Mouse (Mus musculus): ENCODE data around the gene Iqub. TPM values are rescaled to one million over a fixed set of nuclear protein-coding genes. Genes with fewer than 3 reads are reported as not detected.

The Iqub gene
- polyA plus RNA-seq, 1 experiment from 2014 or later, result 0.11 TPM

- Histone ChIP-seq H3K9ac (replicated peaks; ENCODE audit: low read length) (no peak overlapping the region), H3K27ac (replicated peaks; ENCODE audit: low read depth, low read length) (no peak overlapping the region), H3K36me3 (replicated peaks; ENCODE audit: control insufficient read depth, insufficient read depth, low read depth, low read length) (no peaks in the 10 kb centered on the region), H3K4me1 (ENCODE audit: control insufficient read depth, insufficient read depth, low read length) (no peaks in the 10 kb centered on the region), H3K27me3 (ENCODE audit: control insufficient read depth, insufficient read depth, low read length) (no peaks in the 10 kb centered on the region), H3K4me3 (ENCODE audit: low read depth, low read length) (no peak overlapping the region), H3K4me2 (ENCODE audit: low read depth, low read length) (no peak overlapping the region), H3K9me3 (replicated peaks; ENCODE audit: control insufficient read depth, low read length) (no peaks in the 10 kb centered on the region)
- ATAC-seq (replicated peaks; ENCODE audit: insufficient number of reproducible peaks, low FRiP score, low TSS enrichment, low read depth) (no peak), DNase-seq (ENCODE audit: low spot score) (no peak)
These were observed 27.5 kb upstream of the Iqub start for GRCm38 (mm10) chr6:24542393-24542792.

- H3K9me3 ChIP-seq (replicated peaks; ENCODE audit: control insufficient read depth, low read length), result no peaks in the 10 kb centered on the region
These were observed 25.2 kb upstream of the Iqub start for GRCm38 (mm10) chr6:24540106-24540505.

GRCm38 (mm10) chr6:24538435-24538834, 23.6 kb upstream of the Iqub start:
- H3K27ac ChIP-seq (replicated peaks; ENCODE audit: low read depth, low read length), result no peak overlapping the region
- no peaks in the 10 kb centered on the region for H3K4me1 ChIP-seq (ENCODE audit: control insufficient read depth, insufficient read depth, low read length)
- 86% methylated on average over 3 of the region's 3 CpGs for WGBS
- no peaks in the 10 kb centered on the region for H3K27me3 ChIP-seq (ENCODE audit: control insufficient read depth, insufficient read depth, low read length)
- no peak overlapping the region for H3K9ac ChIP-seq (replicated peaks; ENCODE audit: low read length)
- H3K9me3 ChIP-seq (replicated peaks; ENCODE audit: control insufficient read depth, low read length), result no peaks in the 10 kb centered on the region
- no peak for ATAC-seq (replicated peaks; ENCODE audit: insufficient number of reproducible peaks, low FRiP score, low TSS enrichment, low read depth)
- H3K4me2 ChIP-seq (ENCODE audit: low read depth, low read length), result no peak overlapping the region
- DNase-seq (ENCODE audit: low spot score), result no peak
- H3K36me3 ChIP-seq (replicated peaks; ENCODE audit: control insufficient read depth, insufficient read depth, low read depth, low read length), result no peaks in the 10 kb centered on the region
- H3K4me3 ChIP-seq (ENCODE audit: low read depth, low read length), result no peak overlapping the region

More at GRCm38 (mm10) chr6:24540106-24540505, 25.2 kb upstream of the Iqub start:
- Histone ChIP-seq H3K4me3 (ENCODE audit: low read depth, low read length) (no peak overlapping the region), H3K4me1 (ENCODE audit: control insufficient read depth, insufficient read depth, low read length) (no peaks in the 10 kb centered on the region), H3K9ac (replicated peaks; ENCODE audit: low read length) (no peak overlapping the region), H3K27ac (replicated peaks; ENCODE audit: low read depth, low read length) (no peak overlapping the region), H3K36me3 (replicated peaks; ENCODE audit: control insufficient read depth, insufficient read depth, low read depth, low read length) (no peaks in the 10 kb centered on the region), H3K27me3 (ENCODE audit: control insufficient read depth, insufficient read depth, low read length) (no peaks in the 10 kb centered on the region), H3K4me2 (ENCODE audit: low read depth, low read length) (no peak overlapping the region)
- 80% methylated on average over 4 of the region's 4 CpGs for WGBS
- ATAC-seq (replicated peaks; ENCODE audit: insufficient number of reproducible peaks, low FRiP score, low TSS enrichment, low read depth) (no peak), DNase-seq (ENCODE audit: low spot score) (no peak)

- H3K27me3 ChIP-seq (ENCODE audit: control insufficient read depth, insufficient read depth, low read length), result no peaks in the 10 kb centered on the region
- no peak overlapping the region for H3K4me2 ChIP-seq (ENCODE audit: low read depth, low read length)
- 68% methylated on average over 3 of the region's 3 CpGs for WGBS
- no peak for ATAC-seq (replicated peaks; ENCODE audit: insufficient number of reproducible peaks, low FRiP score, low TSS enrichment, low read depth)
- no peaks in the 10 kb centered on the region for H3K36me3 ChIP-seq (replicated peaks; ENCODE audit: control insufficient read depth, insufficient read depth, low read depth, low read length)
- H3K9ac ChIP-seq (replicated peaks; ENCODE audit: low read length), result no peak overlapping the region
- no peaks in the 10 kb centered on the region for H3K4me1 ChIP-seq (ENCODE audit: control insufficient read depth, insufficient read depth, low read length)
- no peak overlapping the region for H3K4me3 ChIP-seq (ENCODE audit: low read depth, low read length)
- no peaks in the 10 kb centered on the region for H3K9me3 ChIP-seq (replicated peaks; ENCODE audit: control insufficient read depth, low read length)
- DNase-seq (ENCODE audit: low spot score), result no peak
- H3K27ac ChIP-seq (replicated peaks; ENCODE audit: low read depth, low read length), result no peak overlapping the region
These were observed 17.9 kb upstream of the Iqub start for GRCm38 (mm10) chr6:24532804-24533203.

GRCm38 (mm10) chr6:24530711-24531420, 16.0 kb upstream of the Iqub start:
- WGBS, result 44% methylated on average over 11 of the region's 11 CpGs
- Histone ChIP-seq H3K4me3 (ENCODE audit: low read depth, low read length) (no peak overlapping the region), H3K9me3 (replicated peaks; ENCODE audit: control insufficient read depth, low read length) (no peaks in the 10 kb centered on the region), H3K4me1 (ENCODE audit: control insufficient read depth, insufficient read depth, low read length) (no peaks in the 10 kb centered on the region), H3K9ac (replicated peaks; ENCODE audit: low read length) (no peak overlapping the region; the same call in 1 of the 2 replicates), H3K27ac (replicated peaks; ENCODE audit: low read depth, low read length) (no peak overlapping the region), H3K4me2 (ENCODE audit: low read depth, low read length) (no peak overlapping the region), H3K27me3 (ENCODE audit: control insufficient read depth, insufficient read depth, low read length) (no peaks in the 10 kb centered on the region), H3K36me3 (replicated peaks; ENCODE audit: control insufficient read depth, insufficient read depth, low read depth, low read length) (no peaks in the 10 kb centered on the region)
- DNase-seq (ENCODE audit: low spot score) (peak; percentile 5), ATAC-seq (replicated peaks; ENCODE audit: insufficient number of reproducible peaks, low FRiP score, low TSS enrichment, low read depth) (no peak)

GRCm38 (mm10) chr6:24530166-24530565, 15.3 kb upstream of the Iqub start:
- Histone ChIP-seq H3K9ac (replicated peaks; ENCODE audit: low read length) (no peak overlapping the region), H3K4me1 (ENCODE audit: control insufficient read depth, insufficient read depth, low read length) (no peaks in the 10 kb centered on the region), H3K36me3 (replicated peaks; ENCODE audit: control insufficient read depth, insufficient read depth, low read depth, low read length) (no peaks in the 10 kb centered on the region), H3K9me3 (replicated peaks; ENCODE audit: control insufficient read depth, low read length) (no peaks in the 10 kb centered on the region), H3K27ac (replicated peaks; ENCODE audit: low read depth, low read length) (no peak overlapping the region), H3K27me3 (ENCODE audit: control insufficient read depth, insufficient read depth, low read length) (no peaks in the 10 kb centered on the region), H3K4me2 (ENCODE audit: low read depth, low read length) (no peak overlapping the region; the same call in 1 of the 2 replicates), H3K4me3 (ENCODE audit: low read depth, low read length) (no peak overlapping the region)
- DNase-seq (ENCODE audit: low spot score) (peak; percentile 79), ATAC-seq (replicated peaks; ENCODE audit: insufficient number of reproducible peaks, low FRiP score, low TSS enrichment, low read depth) (no peak)
- 26% methylated on average over 4 of the region's 4 CpGs for WGBS

GRCm38 (mm10) chr6:24528064-24528243, 13.1 kb upstream of the Iqub start, which contains the start of gene Asb15:
Asb15 (plus strand) TSS chr6:24528144.
- H3K36me3 ChIP-seq (replicated peaks; ENCODE audit: control insufficient read depth, insufficient read depth, low read depth, low read length), result no peaks in the 10 kb centered on the region
- H3K4me2 ChIP-seq (ENCODE audit: low read depth, low read length), result peak within 1 kb of the TSS; percentile 64
- WGBS, result 49% methylated on average over 2 of the region's 2 CpGs
- ATAC-seq (replicated peaks; ENCODE audit: insufficient number of reproducible peaks, low FRiP score, low TSS enrichment, low read depth) (no peak), DNase-seq (ENCODE audit: low spot score) (no peak)
- no peaks in the 10 kb centered on the region for H3K9me3 ChIP-seq (replicated peaks; ENCODE audit: control insufficient read depth, low read length)
- peak within 1 kb of the TSS; percentile 66 for H3K9ac ChIP-seq (replicated peaks; ENCODE audit: low read length)
- H3K4me1 ChIP-seq (ENCODE audit: control insufficient read depth, insufficient read depth, low read length), result no peaks in the 10 kb centered on the region
- no peaks in the 10 kb centered on the region for H3K27me3 ChIP-seq (ENCODE audit: control insufficient read depth, insufficient read depth, low read length)
- H3K4me3 ChIP-seq (ENCODE audit: low read depth, low read length), result peak within 1 kb of the TSS; percentile 76
- no peak within 1 kb of the TSS for H3K27ac ChIP-seq (replicated peaks; ENCODE audit: low read depth, low read length)

GRCm38 (mm10) chr6:24527155-24528063, 12.5 kb upstream of the Iqub start, which contains the start of gene Ndufa5:
Ndufa5 (minus strand) TSS chr6:24528013.
- Histone ChIP-seq H3K4me2 (ENCODE audit: low read depth, low read length) (peak within 1 kb of the TSS; percentile 64), H3K9ac (replicated peaks; ENCODE audit: low read length) (peak within 1 kb of the TSS; percentile 66), H3K4me1 (ENCODE audit: control insufficient read depth, insufficient read depth, low read length) (no peaks in the 10 kb centered on the region), H3K4me3 (ENCODE audit: low read depth, low read length) (peak within 1 kb of the TSS; percentile 76), H3K27ac (replicated peaks; ENCODE audit: low read depth, low read length) (no peak within 1 kb of the TSS), H3K27me3 (ENCODE audit: control insufficient read depth, insufficient read depth, low read length) (no peaks in the 10 kb centered on the region), H3K36me3 (replicated peaks; ENCODE audit: control insufficient read depth, insufficient read depth, low read depth, low read length) (no peaks in the 10 kb centered on the region), H3K9me3 (replicated peaks; ENCODE audit: control insufficient read depth, low read length) (no peaks in the 10 kb centered on the region)
- WGBS, result under 1% methylated on average over 53 of the region's 53 CpGs
- DNase-seq (ENCODE audit: low spot score) (peak; percentile 99), ATAC-seq (replicated peaks; ENCODE audit: insufficient number of reproducible peaks, low FRiP score, low TSS enrichment, low read depth) (peak; percentile 99)
